Mouse (Mus musculus): ENCODE results near the gene Btbd2. TPM values are rescaled to one million over a fixed set of nuclear protein-coding genes. Genes with fewer than 3 reads are reported as not detected.

The Btbd2 gene
- polyA plus RNA-seq, 1 experiment from 2014 or later = 75.0 TPM

GRCm38 (mm10) chr10:80693401-80694045 is 36.7 kb upstream of the Btbd2 start:
- Histone ChIP-seq H3K36me3 (ENCODE audit: control insufficient read depth, insufficient read depth, low read length) (peaks cover 18% of the 10 kb centered on the region), H3K4me1 (ENCODE audit: control insufficient read depth, insufficient read depth, low read length) (no peaks in the 10 kb centered on the region), H3K27me3 (ENCODE audit: control insufficient read depth, insufficient read depth, low read length) (no peaks in the 10 kb centered on the region), H3K9me3 (ENCODE audit: control insufficient read depth, low read length) (no peaks in the 10 kb centered on the region), H3K27ac (ENCODE audit: low read depth, low read length) (no peak overlapping the region), H3K4me3 (ENCODE audit: low read depth, low read length) (no peak overlapping the region), H3K4me2 (ENCODE audit: low read depth, low read length) (no peak overlapping the region), H3K9ac (replicated peaks; ENCODE audit: low read depth, low read length) (no peak overlapping the region)
- 96% methylated on average over 12 of the region's 12 CpGs for WGBS
- ATAC-seq (ENCODE audit: low read depth) = no peak

DNA sequence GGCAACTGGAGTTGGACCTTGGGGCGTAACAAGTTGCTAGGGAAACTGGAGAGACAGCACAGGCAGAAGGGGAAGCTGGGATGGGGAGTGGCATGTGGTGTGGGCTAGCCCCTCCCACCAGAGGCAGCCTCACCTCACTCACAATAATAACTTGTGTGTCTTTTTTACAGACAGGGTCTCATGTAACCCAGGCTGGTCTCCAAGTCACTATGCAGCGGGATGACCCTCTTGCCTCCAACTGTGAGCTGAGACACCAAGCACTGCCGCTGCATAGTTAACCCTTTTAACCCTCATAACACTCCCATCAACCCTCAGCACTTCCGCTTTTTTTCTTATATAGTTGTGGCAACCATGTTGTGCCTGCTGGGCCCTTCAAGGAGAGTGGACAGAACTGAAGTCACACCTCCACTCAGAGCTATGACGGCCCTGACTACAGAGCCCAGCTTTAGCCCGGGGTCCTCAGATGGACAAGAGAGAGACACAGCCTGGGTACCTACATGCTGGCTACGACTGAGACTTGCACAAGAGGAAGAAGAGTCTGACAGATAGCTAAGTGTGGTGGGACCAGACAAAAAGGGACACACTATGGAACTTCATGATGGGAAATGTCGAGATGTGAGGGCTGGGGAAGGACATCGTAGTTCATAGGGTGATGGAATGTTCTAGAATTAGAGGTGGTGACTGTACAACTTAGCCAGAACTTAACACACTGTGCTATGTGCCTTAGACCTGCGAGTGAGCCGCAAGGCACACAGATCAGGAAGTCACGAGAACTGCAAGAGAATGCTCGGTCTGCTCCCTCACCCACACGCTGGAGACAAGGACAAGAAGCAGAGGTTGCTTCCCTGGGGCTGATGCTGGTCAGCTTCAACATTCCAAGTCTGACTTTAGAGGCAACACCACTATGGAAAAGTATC is 35.6 kb upstream of the Btbd2 start:
- WGBS = 83% methylated on average over 14 of the region's 14 CpGs
- H3K9me3 ChIP-seq (ENCODE audit: control insufficient read depth, low read length) = no peaks in the 10 kb centered on the region
- H3K27ac ChIP-seq (ENCODE audit: low read depth, low read length) = no peak overlapping the region
- H3K9ac ChIP-seq (replicated peaks; ENCODE audit: low read depth, low read length) = no peak overlapping the region
- ATAC-seq (ENCODE audit: low read depth) = no peak
- H3K36me3 ChIP-seq (ENCODE audit: control insufficient read depth, insufficient read depth, low read length) = peaks cover 20% of the 10 kb centered on the region
- no peaks in the 10 kb centered on the region for H3K27me3 ChIP-seq (ENCODE audit: control insufficient read depth, insufficient read depth, low read length)
- no peak overlapping the region for H3K4me2 ChIP-seq (ENCODE audit: low read depth, low read length)
- H3K4me3 ChIP-seq (ENCODE audit: low read depth, low read length) = no peak overlapping the region
- H3K4me1 ChIP-seq (ENCODE audit: control insufficient read depth, insufficient read depth, low read length) = no peaks in the 10 kb centered on the region

DNA sequence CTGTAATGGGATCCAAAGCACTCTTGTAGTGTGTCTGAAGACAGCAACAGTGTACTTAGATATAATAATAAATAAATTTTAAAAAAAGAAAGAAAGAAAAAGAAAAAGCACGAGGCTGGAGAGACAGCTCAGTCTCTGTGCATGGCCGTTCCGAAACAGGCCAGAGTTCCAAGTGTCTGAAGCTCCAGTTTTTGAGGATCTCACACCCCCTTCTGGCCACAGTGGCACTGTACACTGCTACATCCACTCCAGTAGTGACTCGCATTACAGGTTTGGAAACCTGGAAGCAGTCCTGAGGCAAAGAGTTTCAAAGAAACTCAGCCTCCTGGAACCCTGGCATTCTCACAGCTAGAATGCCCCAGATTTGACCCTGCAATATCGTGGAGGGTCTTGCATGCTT is 31.0 kb upstream of the Btbd2 start:
- no peak overlapping the region for H3K4me3 ChIP-seq (ENCODE audit: low read depth, low read length)
- H3K36me3 ChIP-seq (ENCODE audit: control insufficient read depth, insufficient read depth, low read length) = peaks cover 29% of the 10 kb centered on the region
- no peak overlapping the region for H3K4me2 ChIP-seq (ENCODE audit: low read depth, low read length)
- no peak; the same call in 1 of the 2 replicates for ATAC-seq (ENCODE audit: low read depth)
- no peaks in the 10 kb centered on the region for H3K4me1 ChIP-seq (ENCODE audit: control insufficient read depth, insufficient read depth, low read length)
- H3K9ac ChIP-seq (replicated peaks; ENCODE audit: low read depth, low read length) = no peak overlapping the region
- no peaks in the 10 kb centered on the region for H3K27me3 ChIP-seq (ENCODE audit: control insufficient read depth, insufficient read depth, low read length)
- 49% methylated on average over 5 of the region's 5 CpGs for WGBS
- no peak overlapping the region for H3K27ac ChIP-seq (ENCODE audit: low read depth, low read length)
- H3K9me3 ChIP-seq (ENCODE audit: control insufficient read depth, low read length) = no peaks in the 10 kb centered on the region

- Histone ChIP-seq H3K9ac (replicated peaks; ENCODE audit: low read depth, low read length) (no peak overlapping the region), H3K4me3 (ENCODE audit: low read depth, low read length) (no peak overlapping the region), H3K36me3 (ENCODE audit: control insufficient read depth, insufficient read depth, low read length) (peaks cover 29% of the 10 kb centered on the region), H3K27ac (ENCODE audit: low read depth, low read length) (no peak overlapping the region), H3K4me1 (ENCODE audit: control insufficient read depth, insufficient read depth, low read length) (no peaks in the 10 kb centered on the region), H3K9me3 (ENCODE audit: control insufficient read depth, low read length) (no peaks in the 10 kb centered on the region), H3K27me3 (ENCODE audit: control insufficient read depth, insufficient read depth, low read length) (no peaks in the 10 kb centered on the region), H3K4me2 (ENCODE audit: low read depth, low read length) (no peak overlapping the region)
- WGBS = 90% methylated on average over 3 of the region's 3 CpGs
- no peak for ATAC-seq (ENCODE audit: low read depth)
Measured at GRCm38 (mm10) chr10:80686617-80687016, 29.7 kb upstream of the Btbd2 start.

- H3K4me2 ChIP-seq (ENCODE audit: low read depth, low read length) = no peak overlapping the region
- H3K27me3 ChIP-seq (ENCODE audit: control insufficient read depth, insufficient read depth, low read length) = no peaks in the 10 kb centered on the region
- ATAC-seq (ENCODE audit: low read depth) = no peak
- WGBS = 92% methylated on average over 4 of the region's 4 CpGs
- no peak overlapping the region for H3K4me3 ChIP-seq (ENCODE audit: low read depth, low read length)
- no peaks in the 10 kb centered on the region for H3K9me3 ChIP-seq (ENCODE audit: control insufficient read depth, low read length)
- H3K27ac ChIP-seq (ENCODE audit: low read depth, low read length) = no peak overlapping the region
- H3K4me1 ChIP-seq (ENCODE audit: control insufficient read depth, insufficient read depth, low read length) = no peaks in the 10 kb centered on the region
- H3K9ac ChIP-seq (replicated peaks; ENCODE audit: low read depth, low read length) = no peak overlapping the region
- H3K36me3 ChIP-seq (ENCODE audit: control insufficient read depth, insufficient read depth, low read length) = peaks cover 25% of the 10 kb centered on the region
Measured at GRCm38 (mm10) chr10:80684984-80685383, 28.1 kb upstream of the Btbd2 start.

DNA sequence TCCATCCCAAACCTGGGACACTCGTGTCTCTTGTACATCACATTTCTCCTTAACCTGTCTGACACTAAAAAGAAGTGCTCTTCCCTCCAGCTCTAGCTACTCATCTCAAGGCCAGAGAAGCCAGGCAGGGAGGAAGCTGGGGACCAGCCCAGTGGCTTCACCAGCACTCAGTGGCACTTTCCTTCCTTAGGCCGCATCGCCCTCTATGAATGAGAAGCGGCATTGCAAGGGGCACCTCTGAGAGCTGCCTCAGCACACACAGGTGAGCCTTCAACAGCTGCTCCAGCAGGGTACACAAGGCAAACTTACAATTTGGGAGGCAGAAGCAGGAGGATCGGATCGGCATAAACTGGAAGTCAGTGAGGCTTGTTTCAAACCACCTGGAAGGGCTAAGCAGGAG is 27.3 kb upstream of the Btbd2 start:
- Histone ChIP-seq H3K4me1 (ENCODE audit: control insufficient read depth, insufficient read depth, low read length) (peaks cover 2% of the 10 kb centered on the region; the same call in 1 of the 2 replicates), H3K27ac (ENCODE audit: low read depth, low read length) (no peak overlapping the region), H3K9ac (replicated peaks; ENCODE audit: low read depth, low read length) (no peak overlapping the region), H3K27me3 (ENCODE audit: control insufficient read depth, insufficient read depth, low read length) (no peaks in the 10 kb centered on the region), H3K9me3 (ENCODE audit: control insufficient read depth, low read length) (no peaks in the 10 kb centered on the region), H3K4me2 (ENCODE audit: low read depth, low read length) (no peak overlapping the region), H3K36me3 (ENCODE audit: control insufficient read depth, insufficient read depth, low read length) (peaks cover 23% of the 10 kb centered on the region), H3K4me3 (ENCODE audit: low read depth, low read length) (no peak overlapping the region)
- no peak for ATAC-seq (ENCODE audit: low read depth)
- 52% methylated on average over 6 of the region's 6 CpGs for WGBS

GRCm38 (mm10) chr10:80683647-80684046 is 26.8 kb upstream of the Btbd2 start:
- WGBS = 100% methylated on average over 1 of the region's 1 CpGs
- H3K9ac ChIP-seq (replicated peaks; ENCODE audit: low read depth, low read length) = no peak overlapping the region
- peaks cover 2% of the 10 kb centered on the region; the same call in 1 of the 2 replicates for H3K4me1 ChIP-seq (ENCODE audit: control insufficient read depth, insufficient read depth, low read length)
- peaks cover 22% of the 10 kb centered on the region for H3K36me3 ChIP-seq (ENCODE audit: control insufficient read depth, insufficient read depth, low read length)
- no peaks in the 10 kb centered on the region for H3K9me3 ChIP-seq (ENCODE audit: control insufficient read depth, low read length)
- H3K4me2 ChIP-seq (ENCODE audit: low read depth, low read length) = no peak overlapping the region
- H3K4me3 ChIP-seq (ENCODE audit: low read depth, low read length) = no peak overlapping the region
- H3K27ac ChIP-seq (ENCODE audit: low read depth, low read length) = no peak overlapping the region
- no peaks in the 10 kb centered on the region for H3K27me3 ChIP-seq (ENCODE audit: control insufficient read depth, insufficient read depth, low read length)
- ATAC-seq (ENCODE audit: low read depth) = no peak

DNA sequence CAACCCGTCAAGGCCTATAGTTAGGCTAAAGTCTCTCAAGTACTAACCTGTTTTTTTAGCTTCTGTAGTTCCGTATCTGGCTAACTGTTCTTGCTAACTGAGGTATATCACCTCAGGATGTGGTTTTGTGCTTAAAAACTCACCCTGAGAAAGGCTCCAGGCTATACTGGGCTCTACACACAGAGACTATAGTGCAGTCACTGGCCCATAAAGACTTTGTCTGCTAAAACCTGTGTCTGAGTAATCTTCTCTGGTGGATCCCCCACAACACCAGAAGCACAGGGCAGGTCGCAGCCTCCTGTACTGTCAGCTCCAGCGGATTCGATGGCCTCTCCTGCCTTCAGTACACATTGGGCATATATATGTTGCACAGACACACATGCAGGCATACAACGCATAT is 25.1 kb upstream of the Btbd2 start:
- no peak for ATAC-seq (ENCODE audit: low read depth)
- 96% methylated on average over 6 of the region's 6 CpGs for WGBS
- H3K4me3 ChIP-seq (ENCODE audit: low read depth, low read length) = no peak overlapping the region

GRCm38 (mm10) chr10:80680260-80680696 is 23.4 kb upstream of the Btbd2 start:
- Histone ChIP-seq H3K9me3 (ENCODE audit: control insufficient read depth, low read length) (no peaks in the 10 kb centered on the region), H3K4me1 (ENCODE audit: control insufficient read depth, insufficient read depth, low read length) (peaks cover 19% of the 10 kb centered on the region), H3K36me3 (ENCODE audit: control insufficient read depth, insufficient read depth, low read length) (peaks cover under 1% of the 10 kb centered on the region), H3K9ac (replicated peaks; ENCODE audit: low read depth, low read length) (no peak overlapping the region), H3K27me3 (ENCODE audit: control insufficient read depth, insufficient read depth, low read length) (no peaks in the 10 kb centered on the region), H3K4me3 (ENCODE audit: low read depth, low read length) (no peak overlapping the region), H3K27ac (ENCODE audit: low read depth, low read length) (no peak overlapping the region), H3K4me2 (ENCODE audit: low read depth, low read length) (no peak overlapping the region)
- no peak for ATAC-seq (ENCODE audit: low read depth)
- WGBS = 86% methylated on average over 2 of the region's 2 CpGs

More for the DNA sequence above, 25.1 kb upstream of the Btbd2 start:
- Histone ChIP-seq H3K9ac (replicated peaks; ENCODE audit: low read depth, low read length) (no peak overlapping the region), H3K4me1 (ENCODE audit: control insufficient read depth, insufficient read depth, low read length) (peaks cover 19% of the 10 kb centered on the region), H3K9me3 (ENCODE audit: control insufficient read depth, low read length) (no peaks in the 10 kb centered on the region), H3K27ac (ENCODE audit: low read depth, low read length) (no peak overlapping the region), H3K27me3 (ENCODE audit: control insufficient read depth, insufficient read depth, low read length) (no peaks in the 10 kb centered on the region), H3K36me3 (ENCODE audit: control insufficient read depth, insufficient read depth, low read length) (peaks cover 17% of the 10 kb centered on the region), H3K4me2 (ENCODE audit: low read depth, low read length) (no peak overlapping the region)
